Mouse (Mus musculus) central nervous system, embryonic 11.5 days (tissue): ENCODE results near the gene Zfp52. TPM values are rescaled to one million over a fixed set of nuclear protein-coding genes. Genes with fewer than 3 reads are reported as not detected.

Source experiments
- polyA plus RNA-seq: library from polyadenylated mRNA; depleted of rRNA; stranded (reverse); fragments of >200 nt; gene quantifications from 2 replicates; pipeline ENCODE4 v1.2.3, GENCODE M21; 2012; rRNA removed

Zfp52 gene
- 1.1 and 2.3 TPM in 2 replicates for polyA plus RNA-seq

GRCm38 (mm10) chr17:21535096-21536001, at the start of gene Zfp52:
Gene Zfp52 (plus strand): TSS chr17:21535539.

GRCm38 (mm10) chr17:21488760-21489499, 46.4 kb upstream of the Zfp52 start, which contains the start of gene Zfp53:
Gene Zfp53 (plus strand): TSS chr17:21488998.

GRCm38 (mm10) chr17:21566728-21567349, 31.5 kb downstream of the Zfp52 start, which contains the start of gene Zfp948:
Gene Zfp948 (plus strand): TSS chr17:21567008.

Other genes starting within 250 kb of the Zfp52 start
- not detected in 2 replicates for gene Vmn1r237, start 223.7 kb upstream of the Zfp52 start, polyA plus RNA-seq
- gene Zfp677, start 151.8 kb upstream of the Zfp52 start, polyA plus RNA-seq = 0.94 and 2.3 TPM in 2 replicates
- 1.6 and 2.2 TPM in 2 replicates for gene Zfp54, start 112.3 kb upstream of the Zfp52 start, polyA plus RNA-seq
- gene Zfp51, start 85.2 kb upstream of the Zfp52 start, polyA plus RNA-seq = 3.8 and 8.1 TPM in 2 replicates
- 3.2 and 5.2 TPM in 2 replicates for gene Zfp53, start 46.5 kb upstream of the Zfp52 start, polyA plus RNA-seq
- 8.3 and 15.7 TPM in 2 replicates for gene Zfp948, start 31.5 kb downstream of the Zfp52 start, polyA plus RNA-seq
- 3.3 and 6.0 TPM in 2 replicates for gene Zfp983, start 115.1 kb downstream of the Zfp52 start, polyA plus RNA-seq
- gene Gm10226, start 156.3 kb downstream of the Zfp52 start, polyA plus RNA-seq = 4.4 and 5.4 TPM in 2 replicates
- 12.0 and 21.9 TPM in 2 replicates for gene Zfp760, start 172.2 kb downstream of the Zfp52 start, polyA plus RNA-seq
- gene Zfp229, start 195.3 kb downstream of the Zfp52 start, polyA plus RNA-seq = 7.7 and 8.1 TPM in 2 replicates